Mouse (Mus musculus) ES-E14 (cell line): ENCODE results near the gene Hus1b. TPM values are rescaled to one million over a fixed set of nuclear protein-coding genes. Genes with fewer than 3 reads are reported as not detected.

Source experiments
- DNase-seq: peaks from one replicate; pipeline ENCODE4 v3.0.0-alpha.2; 2013; ENCODE audit warnings: low read depth, low spot score
- H3K27ac ChIP-seq: 2 replicates; pipeline ENCODE4 v1.5.1; 2012; ENCODE audit warnings: low read depth, mild to moderate bottlenecking, low read length, moderate library complexity, mixed read lengths; ENCODE audit not compliant: poor library complexity, insufficient read depth, severe bottlenecking
- H3K36me3 ChIP-seq: 2 replicates; pipeline ENCODE4 v1.6.1; 2012; ENCODE audit warnings: mild to moderate bottlenecking, low read length, moderate library complexity, mixed read lengths; ENCODE audit not compliant: control insufficient read depth, poor library complexity, insufficient read depth, severe bottlenecking
- H3K4me1 ChIP-seq, 2 experiments: fragments of 150-350 bp in 1 of 2; sonication (generic) in 1 of 2; 2 replicates each; pipeline ENCODE4 v1.6.1; 2012; ENCODE audit warnings: low read length in 2 of 2, mild to moderate bottlenecking in 1 of 2, mixed read lengths in 1 of 2; ENCODE audit not compliant: control insufficient read depth in 2 of 2, insufficient read depth in 2 of 2, poor library complexity in 1 of 2
- H3K4me3 ChIP-seq, 2 experiments: fragments of 150-350 bp in 1 of 2; sonication (generic) in 1 of 2; 2 replicates each; pipeline ENCODE4 v1.5.1; 2012; ENCODE audit warnings: low read length in 2 of 2, low read depth in 1 of 2, mild to moderate bottlenecking in 1 of 2, mixed read lengths in 1 of 2; ENCODE audit not compliant: insufficient read depth in 1 of 2, poor library complexity in 1 of 2, severe bottlenecking in 1 of 2
- H3K9ac ChIP-seq: 2 replicates; pipeline ENCODE4 v1.6.1; 2012; ENCODE audit warnings: low read depth, mild to moderate bottlenecking, low read length, mixed read lengths; ENCODE audit not compliant: poor library complexity, insufficient read depth, severe bottlenecking
- H3K9me3 ChIP-seq: fragments of 150-350 bp; sonication (generic); 2 replicates; pipeline ENCODE4 v1.6.1; 2012; ENCODE audit warnings: low read depth, mild to moderate bottlenecking, low read length; ENCODE audit not compliant: control insufficient read depth, insufficient read depth
- CHD2 ChIP-seq: IDR thresholded peaks from 2 replicates; pipeline ENCODE4 v1.6.1; 2014; ENCODE audit warnings: mild to moderate bottlenecking, low read depth, low read length, inconsistent platforms
- HCFC1 ChIP-seq: IDR thresholded peaks from 2 replicates; pipeline ENCODE4 v1.6.1; 2012; ENCODE audit warnings: low read length, inconsistent platforms, borderline replicate concordance; ENCODE audit not compliant: insufficient read depth
- MAFK ChIP-seq: IDR thresholded peaks from 2 replicates; pipeline ENCODE4 v1.6.1; 2014; ENCODE audit warnings: mild to moderate bottlenecking, low read depth, low read length, inconsistent platforms; ENCODE audit not compliant: insufficient read depth
- ZC3H11A ChIP-seq: IDR thresholded peaks from 2 replicates; pipeline ENCODE4 v1.6.1; 2012; ENCODE audit warnings: low read depth, mild to moderate bottlenecking, inconsistent platforms, low read length, borderline replicate concordance
- ZNF384 ChIP-seq: IDR thresholded peaks from 2 replicates; pipeline ENCODE4 v1.6.1; 2012; ENCODE audit warnings: low read depth, low read length, inconsistent platforms
- in situ Hi-C, 2 experiments: fragments of 600-800 bp; cut with MboI; formaldehyde crosslinking; loops; one replicate each; pipeline ENCODE4 v1.15.1; 2025; ENCODE audit warnings: low sequenced_read_pairs in 2 of 2, inconsistent platforms in 1 of 2; ENCODE audit not compliant: unreplicated experiment in 2 of 2
- total RNA-seq: library from RNA; depleted of rRNA; stranded (reverse); fragments of 300-350 nt; gene quantifications from 2 replicates; pipeline ENCODE4 v1.2.3, GENCODE M21; 2012

Gene Hus1b
- total RNA-seq, 1 experiment, result 4.8 TPM

DNA sequence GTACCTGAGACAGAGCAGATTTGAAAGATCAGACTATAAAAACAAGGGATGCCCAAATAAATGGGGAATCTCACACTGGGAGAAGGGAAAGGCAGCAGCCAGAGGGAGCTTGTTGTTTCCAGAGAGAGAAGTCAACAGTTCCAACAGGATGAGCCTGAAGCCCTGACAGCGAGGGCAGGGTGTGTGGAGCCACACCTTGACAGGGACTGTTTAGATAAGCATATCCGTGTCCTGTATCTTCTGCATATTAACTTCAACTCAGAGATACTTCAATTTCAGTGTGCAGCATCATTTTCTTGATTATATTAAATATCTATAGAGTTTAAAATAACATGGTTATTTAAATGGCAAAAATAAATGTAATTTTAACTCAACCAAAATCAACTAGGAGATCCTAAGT, 13.2 kb upstream of the Hus1b start:
- no peaks in the 10 kb centered on the region for H3K36me3 ChIP-seq
- TF ChIP-seq MAFK (no peak), HCFC1 (no peak), CHD2 (no peak), ZC3H11A (no peak)
- no peak overlapping the region for H3K9ac ChIP-seq
- in situ Hi-C loops, result no loop called here
- H3K27ac ChIP-seq, result no peak overlapping the region
- no peak for DNase-seq
- H3K4me1 ChIP-seq, result peaks cover 2 to 6% of the 10 kb centered on the region in 2 experiments; a peak in 3 of 4 replicates
- no peaks in the 10 kb centered on the region for H3K9me3 ChIP-seq
- H3K4me3 ChIP-seq, result no peak overlapping the region

DNA sequence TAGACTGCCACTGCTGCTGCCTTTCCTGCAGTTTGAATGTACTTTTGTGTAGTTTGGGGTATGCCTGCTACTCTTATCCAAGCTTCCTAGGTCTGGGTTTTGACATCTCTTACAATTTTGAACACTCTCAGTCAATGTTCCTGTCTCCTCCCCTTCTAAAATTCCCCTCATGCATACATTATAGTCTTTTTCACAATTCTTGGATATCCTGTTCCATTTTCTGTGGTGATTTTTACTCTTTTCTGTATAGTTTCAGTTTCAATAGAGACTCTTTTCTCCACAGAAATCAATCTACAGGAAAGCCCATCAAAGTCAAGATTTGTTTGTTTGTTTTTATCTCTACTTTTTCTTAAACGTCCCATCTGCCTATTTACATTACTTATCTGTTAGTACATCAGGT, 6.0 kb upstream of the Hus1b start:
- Histone ChIP-seq H3K4me3 (no peak overlapping the region), H3K9me3 (no peaks in the 10 kb centered on the region), H3K9ac (no peak overlapping the region), H3K27ac (no peak overlapping the region), H3K36me3 (no peaks in the 10 kb centered on the region), H3K4me1 (no peaks in the 10 kb centered on the region)
- no peak for TF ChIP-seq MAFK
- no peak for TF ChIP-seq CHD2
- no peak for TF ChIP-seq ZNF384
- TF ChIP-seq HCFC1, result no peak
- TF ChIP-seq ZC3H11A, result no peak
- no peak for DNase-seq
- in situ Hi-C loops, result no loop called here

DNA sequence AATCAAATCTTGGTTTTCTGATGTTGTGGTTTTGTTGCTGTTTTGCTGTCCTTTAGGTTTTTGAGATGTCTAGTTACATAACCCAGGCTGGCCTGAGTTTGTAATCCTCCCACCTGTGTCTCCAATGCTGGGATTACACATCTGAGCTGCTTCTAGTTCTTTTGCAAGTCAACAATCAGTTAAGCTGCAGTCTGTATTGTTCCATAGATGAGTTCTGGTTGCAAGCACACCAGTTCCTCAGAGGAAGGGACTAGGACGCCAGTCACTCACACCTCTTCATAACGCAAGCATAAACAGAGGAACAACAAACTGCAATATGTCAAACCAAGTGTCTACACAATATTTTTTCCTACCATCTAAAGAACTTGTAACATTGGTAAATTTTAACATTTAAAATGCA, 4.5 kb upstream of the Hus1b start:
- H3K9ac ChIP-seq, result no peak overlapping the region
- 0 out of 2 replicates have a peak, but pooled peaks cover 2% of the 10 kb centered on the region for H3K36me3 ChIP-seq
- no peak overlapping the region for H3K27ac ChIP-seq
- H3K9me3 ChIP-seq, result no peaks in the 10 kb centered on the region
- in situ Hi-C loops, result no loop called here
- DNase-seq, result no peak
- H3K4me1 ChIP-seq, result 0 out of 4 replicates have a peak, but pooled peaks cover 0 to 2% of the 10 kb centered on the region in 2 experiments
- TF ChIP-seq CHD2, result no peak
- H3K4me3 ChIP-seq, result no peak overlapping the region

- Histone ChIP-seq H3K4me1 (0 out of 4 replicates have a peak, but pooled peaks cover 0 to 2% of the 10 kb centered on the region in 2 experiments), H3K9me3 (no peaks in the 10 kb centered on the region), H3K9ac (no peak overlapping the region), H3K27ac (no peak overlapping the region), H3K4me3 (no peak overlapping the region), H3K36me3 (0 out of 2 replicates have a peak, but pooled peaks cover 2% of the 10 kb centered on the region)
- in situ Hi-C loops, result no loop called here
- no peak for DNase-seq
- no peak for TF ChIP-seq MAFK
Measured at GRCm38 (mm10) chr13:30949181-30949580, 1.6 kb upstream of the Hus1b start.

DNA sequence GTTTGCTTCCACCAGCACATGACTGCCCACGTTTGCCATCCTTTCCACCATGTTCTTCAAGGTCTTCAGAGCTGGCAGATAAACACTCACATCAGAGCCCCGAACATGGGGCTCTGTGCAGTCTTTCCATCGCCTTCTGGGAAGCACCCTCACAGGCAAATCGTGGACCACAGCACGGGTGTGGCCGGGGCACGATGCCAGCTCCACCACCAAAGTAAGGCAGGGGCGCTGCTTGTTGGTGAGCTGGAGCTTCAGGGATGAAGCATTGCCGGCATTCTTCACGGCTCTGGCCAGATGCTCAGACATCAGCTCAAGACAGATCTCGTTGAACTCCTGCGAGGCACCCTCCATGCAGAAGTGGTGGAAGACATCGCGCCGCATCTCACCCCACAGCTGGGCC, 430 bp downstream of the Hus1b start:
- 0 out of 2 replicates have a peak, but pooled peaks cover 2% of the 10 kb centered on the region for H3K36me3 ChIP-seq
- DNase-seq, result no peak
- H3K9me3 ChIP-seq, result no peaks in the 10 kb centered on the region
- in situ Hi-C loops, result no loop called here
- 0 out of 4 replicates have a peak, but pooled peaks cover 0 to 2% of the 10 kb centered on the region in 2 experiments for H3K4me1 ChIP-seq
- TF ChIP-seq ZNF384, result no peak
- TF ChIP-seq MAFK, result no peak
- no peak for TF ChIP-seq ZC3H11A
- no peak for TF ChIP-seq CHD2
- TF ChIP-seq HCFC1, result no peak
- H3K27ac ChIP-seq, result no peak overlapping the region
- H3K9ac ChIP-seq, result peak overlapping the region; percentile 70; the same call in 1 of the 2 replicates
- H3K4me3 ChIP-seq, result peak overlapping the region; percentile 68 to 74
